Mouse (Mus musculus) heart, embryonic 16.5 days (tissue): Measurements from ENCODE around the gene Pold1. TPM values are rescaled to one million over a fixed set of nuclear protein-coding genes. Genes with fewer than 3 reads are reported as not detected.

Experiments
- ATAC-seq: fragments of 200-750 bp; cut with Nextera tagmentation; replicated peaks from 2 replicates; pipeline ENCODE4 v1.8.0; 2017; ENCODE audit warnings: moderate number of reproducible peaks; ENCODE audit not compliant: insufficient read depth, low FRiP score; ENCODE audit errors: extremely low read depth
- H3K27ac ChIP-seq: fragments of 300-500 bp; sonication (generic); 2 replicates; pipeline ENCODE4 v1.5.1; 2014; ENCODE audit warnings: mild to moderate bottlenecking, low read length, control low read depth, moderate library complexity
- H3K27me3 ChIP-seq: fragments of 300-500 bp; sonication (generic); 2 replicates; pipeline ENCODE4 v1.6.1; 2014; ENCODE audit warnings: low read length, mixed read lengths; ENCODE audit not compliant: control insufficient read depth, insufficient read depth
- H3K36me3 ChIP-seq: fragments of 300-500 bp; sonication (generic); 2 replicates; pipeline ENCODE4 v1.6.1; 2014; ENCODE audit not compliant: control insufficient read depth, insufficient read depth
- H3K4me1 ChIP-seq: fragments of 300-500 bp; sonication (generic); 2 replicates; pipeline ENCODE4 v1.6.1; 2014; ENCODE audit warnings: low read length, mixed read lengths; ENCODE audit not compliant: control insufficient read depth, insufficient read depth
- H3K4me2 ChIP-seq: fragments of 300-500 bp; sonication (generic); 2 replicates; pipeline ENCODE4 v1.6.1; 2014; ENCODE audit warnings: low read depth, mild to moderate bottlenecking, control low read depth, low read length
- H3K4me3 ChIP-seq: fragments of 300-500 bp; sonication (generic); 2 replicates; pipeline ENCODE4 v1.5.1; 2014; ENCODE audit warnings: mild to moderate bottlenecking, control low read depth, low read length
- H3K9ac ChIP-seq: fragments of 300-500 bp; sonication (generic); 2 replicates; pipeline ENCODE4 v1.6.1; 2014; ENCODE audit warnings: low read length, control low read depth
- H3K9me3 ChIP-seq: fragments of 300-500 bp; sonication (generic); replicated peaks from 2 replicates; pipeline ENCODE4 v1.6.1; 2016; ENCODE audit warnings: low read length; ENCODE audit not compliant: control insufficient read depth
- WGBS: fragments of 180-500 bp; shearing (Covaris S2); extraction: QIAGEN DNeasy Blood & Tissue Kit; methylation state at CpG from one replicate; pipeline ENCODE4 v1.1.7; 2014; 5-methylcytosine and 5-hydroxymethylcytosine counted together
- polyA plus RNA-seq: library from polyadenylated mRNA; unstranded; fragments of >200 nt; fragmentation: Nextera tagmentation; extraction: Ambion mirVana; gene quantifications from 2 replicates; pipeline ENCODE4 v1.2.1, GENCODE M21; 2015

The Pold1 gene
- polyA plus RNA-seq, 1 experiment from 2014 or later: 70.5 TPM

- Histone ChIP-seq H3K9ac (no peak overlapping the region), H3K4me3 (no peak overlapping the region), H3K9me3 (peaks cover 3% of the 10 kb centered on the region; the same call in 1 of the 2 replicates), H3K36me3 (peaks cover 32% of the 10 kb centered on the region), H3K4me1 (peaks cover 4% of the 10 kb centered on the region; the same call in 1 of the 2 replicates), H3K4me2 (no peak overlapping the region), H3K27me3 (no peaks in the 10 kb centered on the region), H3K27ac (no peak overlapping the region)
- WGBS: 89% methylated on average over 11 of the region's 11 CpGs
- no peak for ATAC-seq
These were observed 6.1 kb downstream of the Pold1 start for GRCm38 (mm10) chr7:44542555-44542954.

GRCm38 (mm10) chr7:44538756-44539624 is 9.7 kb downstream of the Pold1 start:
- Histone ChIP-seq H3K27me3 (no peaks in the 10 kb centered on the region), H3K4me2 (no peak overlapping the region), H3K9ac (no peak overlapping the region), H3K4me3 (no peak overlapping the region), H3K9me3 (no peaks in the 10 kb centered on the region), H3K4me1 (peaks cover 13% of the 10 kb centered on the region), H3K27ac (no peak overlapping the region), H3K36me3 (peaks cover 48% of the 10 kb centered on the region)
- ATAC-seq: no peak
- WGBS: 92% methylated on average over 41 of the region's 41 CpGs

GRCm38 (mm10) chr7:44537496-44537895 is 11.2 kb downstream of the Pold1 start:
- Histone ChIP-seq H3K4me1 (peaks cover 13% of the 10 kb centered on the region), H3K36me3 (peaks cover 52% of the 10 kb centered on the region), H3K9ac (no peak overlapping the region), H3K27me3 (no peaks in the 10 kb centered on the region), H3K4me2 (no peak overlapping the region), H3K4me3 (no peak overlapping the region), H3K9me3 (no peaks in the 10 kb centered on the region), H3K27ac (no peak overlapping the region)
- no peak for ATAC-seq
- WGBS: 90% methylated on average over 13 of the region's 13 CpGs

- Histone ChIP-seq H3K9ac (peak overlapping the region; percentile 14; the same call in 1 of the 2 replicates), H3K4me3 (no peak overlapping the region), H3K27ac (0 out of 2 replicates have a peak overlapping the region, but pooled peaks have one; percentile 4), H3K4me1 (peaks cover 13% of the 10 kb centered on the region), H3K9me3 (no peaks in the 10 kb centered on the region), H3K36me3 (peaks cover 51% of the 10 kb centered on the region), H3K27me3 (no peaks in the 10 kb centered on the region), H3K4me2 (no peak overlapping the region)
- 0 out of 2 replicates have a peak, but pooled peaks have one; percentile 1 for ATAC-seq
- WGBS: 54% methylated on average over 7 of the region's 7 CpGs
These were observed 11.6 kb downstream of the Pold1 start for GRCm38 (mm10) chr7:44537009-44537408.

- 0 out of 2 replicates have a peak, but pooled peaks have one; percentile 5 for ATAC-seq
- WGBS: 59% methylated on average over 6 of the region's 6 CpGs
- Histone ChIP-seq H3K4me1 (peaks cover 13% of the 10 kb centered on the region), H3K27ac (peak overlapping the region; percentile 23; the same call in 1 of the 2 replicates), H3K36me3 (peaks cover 48% of the 10 kb centered on the region), H3K9me3 (no peaks in the 10 kb centered on the region), H3K4me2 (no peak overlapping the region), H3K4me3 (no peak overlapping the region), H3K27me3 (no peaks in the 10 kb centered on the region), H3K9ac (peak overlapping the region; percentile 14; the same call in 1 of the 2 replicates)
These were observed 12.1 kb downstream of the Pold1 start for GRCm38 (mm10) chr7:44536590-44536968.

GRCm38 (mm10) chr7:44535657-44536589 is 12.7 kb downstream of the Pold1 start:
- H3K4me3 ChIP-seq: no peak overlapping the region
- 86% methylated on average over 27 of the region's 27 CpGs for WGBS
- H3K4me1 ChIP-seq: peaks cover 13% of the 10 kb centered on the region
- ATAC-seq: no peak
- H3K36me3 ChIP-seq: peaks cover 42% of the 10 kb centered on the region
- H3K9ac ChIP-seq: peak overlapping the region; percentile 14; the same call in 1 of the 2 replicates
- H3K27me3 ChIP-seq: no peaks in the 10 kb centered on the region
- H3K4me2 ChIP-seq: no peak overlapping the region
- no peaks in the 10 kb centered on the region for H3K9me3 ChIP-seq
- H3K27ac ChIP-seq: peak overlapping the region; percentile 23; the same call in 1 of the 2 replicates

- no peak for ATAC-seq
- Histone ChIP-seq H3K36me3 (peaks cover 33% of the 10 kb centered on the region), H3K27me3 (no peaks in the 10 kb centered on the region), H3K4me2 (no peak overlapping the region), H3K27ac (no peak overlapping the region), H3K9ac (no peak overlapping the region), H3K4me3 (no peak overlapping the region), H3K4me1 (peaks cover 13% of the 10 kb centered on the region), H3K9me3 (no peaks in the 10 kb centered on the region)
- 89% methylated on average over 19 of the region's 19 CpGs for WGBS
These were observed 13.8 kb downstream of the Pold1 start for GRCm38 (mm10) chr7:44534656-44535441.

- 0 out of 2 replicates have a peak, but pooled peaks have one; percentile 4 for ATAC-seq
- no peak overlapping the region for H3K4me2 ChIP-seq
- H3K27ac ChIP-seq: no peak overlapping the region
- H3K9me3 ChIP-seq: no peaks in the 10 kb centered on the region
- peaks cover 13% of the 10 kb centered on the region for H3K4me1 ChIP-seq
- H3K27me3 ChIP-seq: peaks cover under 1% of the 10 kb centered on the region; the same call in 1 of the 2 replicates
- no peak overlapping the region for H3K9ac ChIP-seq
- WGBS: 92% methylated on average over 13 of the region's 13 CpGs
- H3K36me3 ChIP-seq: peaks cover 29% of the 10 kb centered on the region
- no peak overlapping the region for H3K4me3 ChIP-seq
These were observed 14.4 kb downstream of the Pold1 start for GRCm38 (mm10) chr7:44534242-44534641.
